Mouse (Mus musculus): ENCODE results near the gene Fam25c. TPM values are rescaled to one million over a fixed set of nuclear protein-coding genes. Genes with fewer than 3 reads are reported as not detected.
"Not testable (repeated sequence)": the region's sequence is repeated elsewhere in the genome, so short reads cannot be mapped to it uniquely, and the experiment has no call there.

Fam25c gene
- not detected for total RNA-seq (2021)
- long read RNA-seq, experiment 1 = 0 reads
- long read RNA-seq, experiment 2 = 0 reads

- DNase-seq = no peak
Measured at GRCm38 (mm10) chr14:34355301-34355700, at the start of gene Fam25c. Gene Fam25c (minus strand): TSS chr14:34355433.

- DNase-seq = no peak
Measured at GRCm38 (mm10) chr14:34403424-34403823, 48.2 kb upstream of the Fam25c start.

- DNase-seq = no peak
Measured at GRCm38 (mm10) chr14:34402871-34403270, 47.6 kb upstream of the Fam25c start.

GRCm38 (mm10) chr14:34401135-34401534 is 45.9 kb upstream of the Fam25c start:
- peak; percentile 78 to 93 for DNase-seq

GRCm38 (mm10) chr14:34400021-34400420 is 44.8 kb upstream of the Fam25c start:
- DNase-seq = no peak

GRCm38 (mm10) chr14:34399301-34399700 is 44.1 kb upstream of the Fam25c start:
- DNase-seq = no peak

- no peak for DNase-seq
Measured at GRCm38 (mm10) chr14:34398901-34399300, 43.7 kb upstream of the Fam25c start.

- DNase-seq = no peak
Measured at GRCm38 (mm10) chr14:34397871-34398270, 42.6 kb upstream of the Fam25c start.

GRCm38 (mm10) chr14:34393295-34393694 is 38.1 kb upstream of the Fam25c start:
- no peak for DNase-seq

GRCm38 (mm10) chr14:34382921-34383704 is 27.9 kb upstream of the Fam25c start:
- peak in 1 of 2 experiments; percentile 42 for DNase-seq

GRCm38 (mm10) chr14:34378560-34379331 is 23.5 kb upstream of the Fam25c start:
- DNase-seq = peak; percentile 73 to 87

GRCm38 (mm10) chr14:34377121-34377520 is 21.9 kb upstream of the Fam25c start:
- peak in 1 of 2 experiments; percentile 33 for DNase-seq

GRCm38 (mm10) chr14:34375941-34376340 is 20.7 kb upstream of the Fam25c start:
- DNase-seq = no peak

GRCm38 (mm10) chr14:34375415-34375904 is 20.2 kb upstream of the Fam25c start, which contains the start of gene Mmrn2:
Gene Mmrn2 (plus strand): TSS chr14:34375465.
- DNase-seq = no peak

GRCm38 (mm10) chr14:34374577-34374976 is 19.3 kb upstream of the Fam25c start, which contains the start of gene Sncg:
Gene Sncg (minus strand): TSS chr14:34374789.
- peak in 1 of 2 experiments; percentile 17 for DNase-seq

- DNase-seq = no peak
Measured at GRCm38 (mm10) chr14:34373581-34373980, 18.3 kb upstream of the Fam25c start.

GRCm38 (mm10) chr14:34372646-34373045 is 17.4 kb upstream of the Fam25c start:
- DNase-seq = peak; percentile 65 to 82

- DNase-seq = no peak
Measured at GRCm38 (mm10) chr14:34371763-34372162, 16.5 kb upstream of the Fam25c start.

- DNase-seq = no peak
Measured at GRCm38 (mm10) chr14:34370921-34371320, 15.7 kb upstream of the Fam25c start.

GRCm38 (mm10) chr14:34370203-34370602 is 15.0 kb upstream of the Fam25c start:
- no peak for DNase-seq

GRCm38 (mm10) chr14:34365147-34365507 is 9.9 kb upstream of the Fam25c start:
- no peak for DNase-seq

GRCm38 (mm10) chr14:34364254-34365146 is 9.3 kb upstream of the Fam25c start:
- not testable (repeated sequence) for DNase-seq
